Mouse (Mus musculus) limb, embryonic 12.5 days (tissue): Measurements from ENCODE around the gene Tmem260. TPM values are rescaled to one million over a fixed set of nuclear protein-coding genes. Genes with fewer than 3 reads are reported as not detected.

Source experiments
- ATAC-seq: fragments of 200-750 bp; cut with Nextera tagmentation; 2 replicates; pipeline ENCODE4 v1.8.0; 2017; ENCODE audit warnings: low read depth, moderate TSS enrichment; ENCODE audit not compliant: insufficient number of reproducible peaks, insufficient read depth, low FRiP score, low TSS enrichment
- H3K27ac ChIP-seq: fragments of 300-500 bp; sonication (generic); 2 replicates; pipeline ENCODE4 v1.5.1; 2016; ENCODE audit warnings: mild to moderate bottlenecking, moderate library complexity
- H3K27me3 ChIP-seq: fragments of 300-500 bp; sonication (generic); 2 replicates; pipeline ENCODE4 v1.6.1; 2016; ENCODE audit warnings: mild to moderate bottlenecking, moderate library complexity
- H3K36me3 ChIP-seq: fragments of 300-500 bp; sonication (generic); 2 replicates; pipeline ENCODE4 v1.6.1; 2016; ENCODE audit warnings: mild to moderate bottlenecking, moderate library complexity
- H3K4me1 ChIP-seq: fragments of 300-500 bp; sonication (generic); replicated peaks from 2 replicates; pipeline ENCODE4 v1.6.1; 2016
- H3K4me2 ChIP-seq: fragments of 300-500 bp; sonication (generic); 2 replicates; pipeline ENCODE4 v1.6.1; 2016; ENCODE audit warnings: mild to moderate bottlenecking, moderate library complexity
- H3K4me3 ChIP-seq: fragments of 300-500 bp; sonication (generic); replicated peaks from 2 replicates; pipeline ENCODE4 v1.5.1; 2016; ENCODE audit warnings: mild to moderate bottlenecking
- H3K9ac ChIP-seq: fragments of 300-500 bp; sonication (generic); replicated peaks from 2 replicates; pipeline ENCODE4 v1.6.1; 2016; ENCODE audit warnings: mild to moderate bottlenecking, moderate library complexity
- H3K9me3 ChIP-seq: fragments of 300-500 bp; sonication (generic); 2 replicates; pipeline ENCODE4 v1.6.1; 2016; ENCODE audit warnings: mild to moderate bottlenecking, moderate library complexity
- WGBS: fragments of 180-500 bp; shearing (Covaris S2); methylation state at CpG from one replicate; pipeline ENCODE4 v1.1.7; 2016; 5-methylcytosine and 5-hydroxymethylcytosine counted together
- polyA plus RNA-seq: library from polyadenylated mRNA; unstranded; fragments of >200 nt; fragmentation: Nextera tagmentation; extraction: Ambion mirVana; gene quantifications from 2 replicates; pipeline ENCODE4 v1.2.1, GENCODE M21; 2016

Gene Tmem260
- polyA plus RNA-seq, 1 experiment from 2014 or later = 32.8 TPM

DNA sequence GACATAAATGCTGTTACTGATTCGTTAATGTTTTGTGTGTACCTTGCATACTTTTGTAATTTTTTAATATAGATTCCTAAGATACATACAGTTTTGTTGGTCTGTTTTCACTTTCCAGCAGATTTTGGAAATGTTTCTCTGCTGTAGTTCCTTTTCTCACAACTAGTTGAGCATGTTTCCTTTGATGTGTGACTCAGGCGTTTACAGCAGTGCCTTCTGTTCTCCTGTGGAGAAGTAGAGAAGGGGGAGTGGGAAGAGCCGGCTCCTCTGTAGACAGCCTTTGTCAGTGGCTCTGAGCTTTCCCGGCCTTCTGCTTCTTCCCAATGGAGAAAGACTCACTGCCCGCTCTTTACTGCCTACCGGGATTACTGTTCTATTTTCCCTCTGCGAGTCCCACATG is 35.7 kb downstream of the Tmem260 start:
- ATAC-seq = no peak
- no peaks in the 10 kb centered on the region for H3K9me3 ChIP-seq
- WGBS = 37% methylated on average over 7 of the region's 7 CpGs
- peaks cover 38% of the 10 kb centered on the region for H3K36me3 ChIP-seq
- no peak overlapping the region for H3K4me2 ChIP-seq
- H3K27ac ChIP-seq = no peak overlapping the region
- H3K4me1 ChIP-seq = no peaks in the 10 kb centered on the region
- no peaks in the 10 kb centered on the region for H3K27me3 ChIP-seq
- no peak overlapping the region for H3K9ac ChIP-seq
- no peak overlapping the region for H3K4me3 ChIP-seq

DNA sequence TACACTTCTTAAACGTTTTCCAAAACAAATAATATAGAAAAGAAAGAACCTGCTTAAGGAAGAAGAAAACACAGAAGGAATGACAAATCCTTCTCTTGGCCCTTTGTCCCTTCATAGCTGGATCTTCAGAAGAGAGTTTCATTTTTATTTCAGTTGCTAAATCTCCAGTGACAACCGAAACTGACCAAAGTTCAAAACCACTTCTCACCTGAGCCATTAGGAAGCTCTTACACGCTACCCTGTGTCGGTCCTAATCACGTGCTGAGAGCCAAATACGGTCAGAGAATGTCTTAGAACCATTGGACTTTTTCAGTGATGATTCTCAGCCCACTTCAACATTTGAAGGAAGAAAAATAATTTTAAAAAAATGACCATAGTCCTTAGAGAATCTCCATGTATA is 36.8 kb downstream of the Tmem260 start:
- Histone ChIP-seq H3K4me3 (no peak overlapping the region), H3K27ac (no peak overlapping the region), H3K9ac (no peak overlapping the region), H3K4me1 (no peaks in the 10 kb centered on the region), H3K9me3 (no peaks in the 10 kb centered on the region), H3K36me3 (peaks cover 34% of the 10 kb centered on the region), H3K27me3 (no peaks in the 10 kb centered on the region), H3K4me2 (no peak overlapping the region)
- WGBS = 90% methylated on average over 6 of the region's 6 CpGs
- no peak for ATAC-seq

DNA sequence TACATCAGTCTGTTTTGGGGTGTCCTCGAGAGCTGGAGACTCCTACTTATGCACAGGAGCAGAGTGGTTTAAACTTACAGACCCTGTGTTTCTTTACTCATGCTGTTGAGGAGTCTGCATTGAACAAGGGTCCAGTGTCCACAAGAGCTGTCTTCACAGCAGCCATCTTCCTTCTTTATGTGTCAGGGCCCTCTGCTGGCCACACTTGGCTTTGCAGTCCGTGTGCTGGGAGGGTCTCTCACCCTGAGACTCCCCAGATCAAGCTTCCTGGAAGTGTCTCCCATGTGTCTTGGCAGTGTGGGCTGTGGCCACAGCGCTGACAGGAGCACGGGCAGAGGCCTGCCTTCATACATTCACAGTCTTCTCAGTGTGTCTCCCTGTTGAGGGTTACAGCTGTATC is 48.0 kb downstream of the Tmem260 start:
- H3K9me3 ChIP-seq = no peaks in the 10 kb centered on the region
- no peak overlapping the region for H3K9ac ChIP-seq
- no peaks in the 10 kb centered on the region for H3K27me3 ChIP-seq
- no peak overlapping the region for H3K27ac ChIP-seq
- H3K4me3 ChIP-seq = no peak overlapping the region
- no peaks in the 10 kb centered on the region for H3K4me1 ChIP-seq
- no peak for ATAC-seq
- no peak overlapping the region for H3K4me2 ChIP-seq
- H3K36me3 ChIP-seq = peaks cover 40% of the 10 kb centered on the region
- 29% methylated on average over 4 of the region's 4 CpGs for WGBS

DNA sequence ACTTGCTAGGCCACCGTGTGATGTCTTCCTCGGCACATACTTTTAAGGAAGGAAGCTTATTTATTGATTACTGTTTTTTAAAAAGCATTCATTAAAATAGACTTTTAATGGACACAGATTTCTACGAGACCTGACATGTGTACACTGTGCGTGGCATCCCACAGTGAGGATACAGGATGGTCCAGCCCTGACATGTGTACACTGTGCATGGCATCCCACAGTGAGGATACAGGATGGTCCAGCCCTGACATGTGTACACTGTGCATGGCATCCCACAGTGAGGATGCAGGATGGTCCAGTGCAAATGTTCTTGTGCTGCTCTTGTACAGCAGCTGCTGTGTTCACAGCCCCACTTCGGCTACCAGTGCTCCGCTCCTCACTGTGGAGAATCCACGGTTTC is 56.6 kb downstream of the Tmem260 start:
- Histone ChIP-seq H3K9ac (no peak overlapping the region), H3K4me1 (peaks cover 4% of the 10 kb centered on the region; the same call in 1 of the 2 replicates), H3K9me3 (no peaks in the 10 kb centered on the region), H3K27me3 (no peaks in the 10 kb centered on the region), H3K36me3 (peaks cover 29% of the 10 kb centered on the region; the same call in 1 of the 2 replicates), H3K4me2 (no peak overlapping the region), H3K27ac (no peak overlapping the region), H3K4me3 (no peak overlapping the region)
- WGBS = 88% methylated on average over 7 of the region's 7 CpGs
- ATAC-seq = 0 out of 2 replicates have a peak, but pooled peaks have one; percentile 59

DNA sequence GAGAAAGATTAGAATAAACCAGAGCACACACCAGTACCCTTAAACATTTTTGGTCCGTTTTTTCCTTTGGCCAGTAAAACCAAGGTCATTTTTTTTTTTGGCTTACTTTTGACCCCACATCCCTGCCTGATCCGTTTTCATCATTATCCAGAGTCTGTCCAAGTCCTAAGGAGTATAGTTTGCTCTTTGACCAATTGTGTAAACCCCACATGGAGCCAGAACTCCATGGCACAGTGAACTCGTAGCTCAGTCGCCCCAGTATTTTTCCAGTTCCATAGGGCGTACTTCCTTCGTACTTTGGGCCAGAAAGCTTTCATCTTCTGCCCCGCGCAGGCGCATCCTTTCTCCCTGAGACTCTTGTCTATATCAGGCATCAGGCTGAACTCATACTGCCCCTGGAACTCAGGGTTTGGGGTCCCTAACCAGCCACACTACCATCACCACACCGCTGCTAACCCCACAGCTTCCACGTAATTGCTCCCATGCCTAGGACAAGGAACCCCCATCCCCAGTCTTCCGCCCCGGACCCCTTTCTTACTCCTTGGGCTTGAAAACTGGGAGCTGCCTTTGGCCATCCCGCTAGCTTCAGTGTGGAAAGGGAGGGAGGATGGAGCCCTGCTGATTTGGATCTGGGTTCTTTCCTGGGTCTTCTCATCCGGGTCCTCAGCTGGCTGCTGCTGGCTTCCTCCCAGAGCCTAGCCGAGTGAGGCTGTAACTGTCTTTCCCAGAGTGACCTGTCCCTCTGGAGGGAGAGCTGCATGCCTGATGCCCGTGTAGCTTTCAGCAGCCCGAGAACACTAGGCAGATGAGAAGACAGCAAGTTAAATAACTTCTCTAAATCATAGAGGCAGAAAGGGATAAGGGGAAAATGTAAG is 58.0 kb downstream of the Tmem260 start:
- Histone ChIP-seq H3K4me1 (peaks cover 4% of the 10 kb centered on the region; the same call in 1 of the 2 replicates), H3K27ac (no peak overlapping the region), H3K4me2 (no peak overlapping the region), H3K9me3 (no peaks in the 10 kb centered on the region), H3K36me3 (peaks cover 22% of the 10 kb centered on the region), H3K27me3 (no peaks in the 10 kb centered on the region), H3K9ac (no peak overlapping the region), H3K4me3 (no peak overlapping the region)
- WGBS = 45% methylated on average over 18 of the region's 18 CpGs
- ATAC-seq = no peak

DNA sequence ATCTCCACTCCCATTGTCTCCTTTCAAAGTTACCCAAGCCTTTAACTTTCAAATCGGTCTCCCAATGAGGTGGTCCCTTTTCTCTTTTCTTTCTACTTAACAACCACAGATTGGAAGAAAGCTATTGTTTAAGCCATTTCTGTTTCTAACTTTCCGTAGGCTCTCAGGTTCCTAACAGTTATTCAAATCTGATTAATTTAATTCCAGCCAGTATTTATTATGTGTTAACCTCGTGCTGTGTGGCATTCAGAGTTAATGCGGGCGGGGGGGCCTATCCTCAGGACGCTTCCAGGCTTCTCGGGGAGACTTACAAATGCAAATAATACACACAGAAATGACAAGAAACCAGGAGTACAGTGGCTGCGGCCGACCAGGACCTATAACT is 58.6 kb downstream of the Tmem260 start:
- ATAC-seq = no peak
- H3K4me1 ChIP-seq = peaks cover 4% of the 10 kb centered on the region; the same call in 1 of the 2 replicates
- no peak overlapping the region for H3K9ac ChIP-seq
- H3K27ac ChIP-seq = no peak overlapping the region
- 51% methylated on average over 9 of the region's 9 CpGs for WGBS
- H3K27me3 ChIP-seq = no peaks in the 10 kb centered on the region
- peaks cover 27% of the 10 kb centered on the region for H3K36me3 ChIP-seq
- no peak overlapping the region for H3K4me2 ChIP-seq
- H3K9me3 ChIP-seq = no peaks in the 10 kb centered on the region
- H3K4me3 ChIP-seq = no peak overlapping the region

DNA sequence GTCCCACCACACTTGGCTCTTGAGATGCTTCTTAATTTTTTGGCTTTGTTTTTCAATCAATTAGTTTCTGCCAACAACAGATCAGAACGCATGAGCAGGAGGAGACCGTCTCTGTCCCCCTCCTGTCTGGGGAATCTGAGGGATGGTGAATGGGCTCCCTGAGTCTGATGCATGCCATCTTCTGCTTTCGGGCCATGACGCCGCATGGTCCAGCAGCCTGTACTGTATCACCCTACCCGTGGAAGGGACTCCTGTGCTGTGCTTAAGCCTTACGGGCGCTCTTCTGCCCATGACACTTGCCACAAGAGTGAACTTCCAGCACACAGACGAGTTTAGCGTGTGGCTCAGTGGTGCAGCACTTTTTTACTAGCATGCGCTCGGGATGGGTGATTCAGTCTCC is 59.7 kb downstream of the Tmem260 start:
- Histone ChIP-seq H3K4me2 (no peak overlapping the region), H3K27me3 (no peaks in the 10 kb centered on the region), H3K36me3 (peaks cover 32% of the 10 kb centered on the region), H3K27ac (no peak overlapping the region), H3K4me3 (no peak overlapping the region), H3K9ac (no peak overlapping the region), H3K9me3 (no peaks in the 10 kb centered on the region), H3K4me1 (peaks cover 4% of the 10 kb centered on the region; the same call in 1 of the 2 replicates)
- ATAC-seq = no peak
- WGBS = 93% methylated on average over 12 of the region's 12 CpGs

DNA sequence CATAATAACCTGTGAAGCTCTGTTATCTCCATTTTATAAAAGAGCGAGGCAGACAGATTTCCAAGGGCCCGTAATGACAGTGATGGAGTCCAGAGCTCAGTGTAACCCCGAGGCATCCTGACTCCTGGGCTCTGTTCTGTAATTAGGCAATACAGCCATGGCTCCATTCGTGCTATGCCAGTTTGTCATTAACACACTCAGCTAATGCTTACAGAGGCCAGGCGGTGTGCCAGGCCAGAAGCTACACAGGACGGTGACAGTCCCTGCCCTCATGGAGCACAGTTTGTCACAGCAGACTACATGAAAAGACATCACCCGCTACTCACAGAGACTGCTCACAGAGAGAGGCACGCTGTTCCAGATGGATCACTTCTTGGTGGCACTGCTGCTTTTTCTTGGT is 61.5 kb downstream of the Tmem260 start:
- no peaks in the 10 kb centered on the region for H3K27me3 ChIP-seq
- 65% methylated on average over 8 of the region's 8 CpGs for WGBS
- no peak overlapping the region for H3K4me3 ChIP-seq
- ATAC-seq = no peak
- no peaks in the 10 kb centered on the region for H3K9me3 ChIP-seq
- H3K36me3 ChIP-seq = peaks cover 42% of the 10 kb centered on the region
- peaks cover 4% of the 10 kb centered on the region; the same call in 1 of the 2 replicates for H3K4me1 ChIP-seq
- H3K9ac ChIP-seq = no peak overlapping the region
- H3K27ac ChIP-seq = no peak overlapping the region
- H3K4me2 ChIP-seq = no peak overlapping the region

DNA sequence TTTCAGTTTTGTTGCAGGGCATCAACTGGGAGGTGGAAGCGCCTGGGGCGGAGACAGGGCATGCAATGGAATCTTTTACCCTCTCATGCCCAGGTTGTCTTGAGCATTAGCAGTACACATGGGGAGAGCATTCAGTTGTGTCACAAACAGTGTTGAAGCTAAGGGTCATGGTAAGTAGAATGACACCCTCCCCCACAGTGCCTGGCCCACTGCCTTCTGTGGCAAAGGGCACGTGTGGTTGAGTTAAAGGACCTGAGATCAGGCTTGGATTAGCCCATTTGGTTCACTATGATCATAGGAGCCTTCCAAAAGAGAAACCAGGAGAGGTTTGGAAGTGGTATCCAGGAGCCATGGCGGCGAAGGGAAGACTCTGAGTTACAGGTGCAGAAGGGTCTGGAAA is 63.2 kb downstream of the Tmem260 start:
- WGBS = 89% methylated on average over 5 of the region's 5 CpGs
- peaks cover 2% of the 10 kb centered on the region; the same call in 1 of the 2 replicates for H3K4me1 ChIP-seq
- no peak overlapping the region for H3K4me3 ChIP-seq
- H3K4me2 ChIP-seq = no peak overlapping the region
- H3K36me3 ChIP-seq = peaks cover 42% of the 10 kb centered on the region
- no peaks in the 10 kb centered on the region for H3K27me3 ChIP-seq
- no peak overlapping the region for H3K9ac ChIP-seq
- no peak overlapping the region for H3K27ac ChIP-seq
- H3K9me3 ChIP-seq = no peaks in the 10 kb centered on the region
- ATAC-seq = no peak

DNA sequence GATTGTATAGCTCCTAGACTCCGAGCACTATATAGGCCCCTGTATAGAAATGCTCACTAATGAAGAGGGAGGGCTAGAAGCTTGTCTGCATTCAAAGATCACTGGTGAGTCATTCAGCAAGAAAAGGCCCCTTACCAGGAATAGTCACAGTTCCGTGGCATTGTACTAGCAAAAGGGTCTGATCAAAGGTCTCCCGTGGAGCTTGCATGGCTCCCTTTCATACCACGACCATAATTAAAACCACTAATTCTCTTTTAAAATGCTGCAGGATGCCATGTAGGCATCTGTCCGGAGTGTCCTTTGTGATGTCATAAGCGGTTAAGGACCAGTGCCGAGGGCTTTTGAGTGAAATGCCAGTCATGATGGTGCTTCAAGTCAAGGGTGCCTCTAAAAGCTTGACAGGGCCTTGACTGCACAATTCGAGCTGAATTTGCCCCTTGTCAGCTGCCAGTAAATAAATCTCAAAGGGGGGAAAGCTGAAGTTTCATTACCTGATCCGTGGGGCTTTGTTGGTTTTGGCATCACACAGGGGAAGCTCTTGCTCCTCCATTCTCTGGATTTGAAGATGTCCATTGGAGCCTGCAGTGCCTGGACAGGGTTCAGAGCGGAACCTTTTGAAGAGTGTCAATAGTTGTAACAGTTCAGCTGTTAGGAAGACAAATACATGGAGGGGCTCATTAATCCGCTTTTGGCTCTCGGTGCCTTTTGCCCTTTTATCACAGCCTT is 67.3 kb downstream of the Tmem260 start:
- Histone ChIP-seq H3K4me3 (no peak overlapping the region), H3K4me1 (no peaks in the 10 kb centered on the region), H3K9ac (no peak overlapping the region), H3K4me2 (no peak overlapping the region), H3K9me3 (no peaks in the 10 kb centered on the region), H3K36me3 (peaks cover 31% of the 10 kb centered on the region), H3K27me3 (no peaks in the 10 kb centered on the region), H3K27ac (no peak overlapping the region)
- ATAC-seq = no peak
- 57% methylated on average over 12 of the region's 12 CpGs for WGBS

DNA sequence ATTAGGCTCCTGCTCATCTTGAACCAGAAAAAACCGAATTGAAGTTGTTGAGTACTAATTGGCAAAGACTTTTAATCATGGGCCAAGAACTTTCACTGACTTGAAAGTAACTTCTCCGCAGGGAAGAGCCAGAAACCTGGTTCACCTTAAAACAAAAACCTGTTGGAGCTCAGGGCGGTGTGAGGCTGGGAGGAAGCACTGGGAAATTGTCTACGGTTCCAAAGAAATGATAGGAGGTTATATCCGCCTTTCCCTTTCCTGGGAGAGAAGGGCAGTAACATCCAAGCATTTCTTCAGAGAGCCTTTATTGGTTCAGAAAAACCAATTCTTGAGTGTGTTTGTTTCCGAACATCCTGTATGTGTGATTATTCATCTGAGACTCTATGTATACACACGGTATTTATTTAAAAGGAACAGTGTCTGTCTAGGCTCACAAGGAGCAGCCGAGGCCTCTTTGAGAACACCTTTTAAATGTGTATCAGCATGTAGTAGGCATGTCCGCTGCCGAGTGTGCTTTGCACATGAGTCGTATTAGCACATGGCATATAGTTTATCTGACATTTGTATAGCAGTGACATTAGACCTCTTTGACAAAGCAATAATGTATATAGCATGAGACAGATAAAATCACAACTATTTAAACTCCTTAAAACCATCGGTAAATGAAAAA is 68.0 kb downstream of the Tmem260 start:
- H3K27ac ChIP-seq = no peak overlapping the region
- H3K4me2 ChIP-seq = no peak overlapping the region
- no peaks in the 10 kb centered on the region for H3K4me1 ChIP-seq
- no peak overlapping the region for H3K9ac ChIP-seq
- no peak for ATAC-seq
- no peaks in the 10 kb centered on the region for H3K9me3 ChIP-seq
- WGBS = 85% methylated on average over 12 of the region's 12 CpGs
- H3K27me3 ChIP-seq = no peaks in the 10 kb centered on the region
- H3K4me3 ChIP-seq = no peak overlapping the region
- peaks cover 26% of the 10 kb centered on the region for H3K36me3 ChIP-seq
